Mouse (Mus musculus): ENCODE data around the gene Bco2. TPM values are rescaled to one million over a fixed set of nuclear protein-coding genes. Genes with fewer than 3 reads are reported as not detected.

Gene Bco2
- polyA plus RNA-seq, 1 experiment from 2014 or later, result 0.63 TPM

DNA sequence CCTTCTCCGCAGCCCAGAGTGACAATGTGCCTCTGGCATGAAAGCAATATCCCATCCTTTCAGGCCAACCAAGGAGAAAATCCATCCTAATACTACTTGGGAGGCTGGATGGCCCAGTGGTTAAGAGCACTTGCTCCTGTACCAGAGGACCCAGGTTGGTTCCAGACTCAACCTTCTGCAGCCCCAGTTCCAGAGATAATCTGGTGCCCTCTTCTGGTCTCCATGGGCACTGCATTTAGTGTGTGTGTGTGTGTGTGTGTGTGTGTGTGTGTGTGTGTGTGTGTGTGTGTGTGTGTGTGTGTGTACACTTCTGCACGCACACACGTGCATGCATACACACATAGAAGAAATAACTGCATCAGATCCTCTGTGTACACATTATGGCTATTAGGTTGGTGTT is 38.6 kb upstream of the Bco2 start:
- no peaks in the 10 kb centered on the region for H3K27me3 ChIP-seq (ENCODE audit: control insufficient read depth, insufficient read depth, low read length)
- H3K4me3 ChIP-seq (ENCODE audit: low read depth, low read length), result no peak overlapping the region
- H3K4me2 ChIP-seq (ENCODE audit: low read depth, low read length, severe bottlenecking), result no peak overlapping the region
- no peaks in the 10 kb centered on the region for H3K4me1 ChIP-seq (replicated peaks; ENCODE audit: control insufficient read depth, insufficient read depth, low read length)
- H3K27ac ChIP-seq (ENCODE audit: low read depth, low read length), result no peak overlapping the region
- no peaks in the 10 kb centered on the region for H3K9me3 ChIP-seq (ENCODE audit: control insufficient read depth, low read length)
- no peak overlapping the region for H3K9ac ChIP-seq (ENCODE audit: low read length)
- DNase-seq (ENCODE audit: low spot score), result peak; percentile 73
- no peak for ATAC-seq (replicated peaks; ENCODE audit: low FRiP score)
- 87% methylated on average over 3 of the region's 3 CpGs for WGBS
- peaks cover 11% of the 10 kb centered on the region; the same call in 1 of the 2 replicates for H3K36me3 ChIP-seq (ENCODE audit: control insufficient read depth, insufficient read depth, low read length)

DNA sequence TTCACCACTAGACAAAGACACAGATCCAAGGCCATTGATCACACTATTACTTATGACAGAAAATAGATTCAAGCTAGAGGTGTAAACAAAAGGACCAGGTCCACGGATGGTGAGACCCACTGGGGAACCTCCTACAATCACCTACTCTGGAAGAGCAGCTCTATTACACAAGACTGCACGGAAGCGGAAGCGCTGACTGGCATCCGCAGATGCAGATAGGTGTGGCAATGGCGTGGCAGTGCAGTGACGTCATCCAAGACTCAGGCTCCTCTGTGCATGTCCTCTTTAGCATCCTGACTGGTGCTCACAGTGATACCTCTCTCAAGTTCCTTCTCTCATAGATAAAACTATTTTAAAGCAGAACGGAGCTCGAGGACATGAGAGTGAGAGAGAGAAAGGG is 38.0 kb upstream of the Bco2 start:
- DNase-seq (ENCODE audit: low spot score) (no peak), ATAC-seq (replicated peaks; ENCODE audit: low FRiP score) (no peak)
- no peaks in the 10 kb centered on the region for H3K27me3 ChIP-seq (ENCODE audit: control insufficient read depth, insufficient read depth, low read length)
- no peak overlapping the region for H3K4me2 ChIP-seq (ENCODE audit: low read depth, low read length, severe bottlenecking)
- 89% methylated on average over 9 of the region's 9 CpGs for WGBS
- H3K4me1 ChIP-seq (replicated peaks; ENCODE audit: control insufficient read depth, insufficient read depth, low read length), result no peaks in the 10 kb centered on the region
- no peak overlapping the region for H3K27ac ChIP-seq (ENCODE audit: low read depth, low read length)
- no peaks in the 10 kb centered on the region for H3K9me3 ChIP-seq (ENCODE audit: control insufficient read depth, low read length)
- H3K36me3 ChIP-seq (ENCODE audit: control insufficient read depth, insufficient read depth, low read length), result peaks cover 7% of the 10 kb centered on the region; the same call in 1 of the 2 replicates
- H3K4me3 ChIP-seq (ENCODE audit: low read depth, low read length), result no peak overlapping the region
- no peak overlapping the region for H3K9ac ChIP-seq (ENCODE audit: low read length)

- Histone ChIP-seq H3K27ac (ENCODE audit: low read depth, low read length) (no peak overlapping the region), H3K4me2 (ENCODE audit: low read depth, low read length, severe bottlenecking) (no peak overlapping the region), H3K4me3 (ENCODE audit: low read depth, low read length) (no peak overlapping the region), H3K36me3 (ENCODE audit: control insufficient read depth, insufficient read depth, low read length) (no peaks in the 10 kb centered on the region), H3K27me3 (ENCODE audit: control insufficient read depth, insufficient read depth, low read length) (no peaks in the 10 kb centered on the region), H3K9me3 (ENCODE audit: control insufficient read depth, low read length) (no peaks in the 10 kb centered on the region), H3K9ac (ENCODE audit: low read length) (no peak overlapping the region), H3K4me1 (replicated peaks; ENCODE audit: control insufficient read depth, insufficient read depth, low read length) (no peaks in the 10 kb centered on the region)
- WGBS, result 79% methylated on average over 10 of the region's 10 CpGs
- DNase-seq (ENCODE audit: low spot score), result no peak
- ATAC-seq (replicated peaks; ENCODE audit: low FRiP score), result no peak
Observed at GRCm38 (mm10) chr9:50590856-50591518, 36.0 kb upstream of the Bco2 start.

- no peaks in the 10 kb centered on the region for H3K9me3 ChIP-seq (ENCODE audit: control insufficient read depth, low read length)
- no peak overlapping the region for H3K9ac ChIP-seq (ENCODE audit: low read length)
- ATAC-seq (replicated peaks; ENCODE audit: low FRiP score) (no peak), DNase-seq (ENCODE audit: low spot score) (no peak)
- H3K4me2 ChIP-seq (ENCODE audit: low read depth, low read length, severe bottlenecking), result no peak overlapping the region
- no peaks in the 10 kb centered on the region for H3K4me1 ChIP-seq (replicated peaks; ENCODE audit: control insufficient read depth, insufficient read depth, low read length)
- no peak overlapping the region for H3K4me3 ChIP-seq (ENCODE audit: low read depth, low read length)
- H3K27me3 ChIP-seq (ENCODE audit: control insufficient read depth, insufficient read depth, low read length), result no peaks in the 10 kb centered on the region
- WGBS, result 82% methylated on average over 4 of the region's 4 CpGs
- no peak overlapping the region for H3K27ac ChIP-seq (ENCODE audit: low read depth, low read length)
- no peaks in the 10 kb centered on the region for H3K36me3 ChIP-seq (ENCODE audit: control insufficient read depth, insufficient read depth, low read length)
Observed at GRCm38 (mm10) chr9:50586955-50587354, 32.0 kb upstream of the Bco2 start.

DNA sequence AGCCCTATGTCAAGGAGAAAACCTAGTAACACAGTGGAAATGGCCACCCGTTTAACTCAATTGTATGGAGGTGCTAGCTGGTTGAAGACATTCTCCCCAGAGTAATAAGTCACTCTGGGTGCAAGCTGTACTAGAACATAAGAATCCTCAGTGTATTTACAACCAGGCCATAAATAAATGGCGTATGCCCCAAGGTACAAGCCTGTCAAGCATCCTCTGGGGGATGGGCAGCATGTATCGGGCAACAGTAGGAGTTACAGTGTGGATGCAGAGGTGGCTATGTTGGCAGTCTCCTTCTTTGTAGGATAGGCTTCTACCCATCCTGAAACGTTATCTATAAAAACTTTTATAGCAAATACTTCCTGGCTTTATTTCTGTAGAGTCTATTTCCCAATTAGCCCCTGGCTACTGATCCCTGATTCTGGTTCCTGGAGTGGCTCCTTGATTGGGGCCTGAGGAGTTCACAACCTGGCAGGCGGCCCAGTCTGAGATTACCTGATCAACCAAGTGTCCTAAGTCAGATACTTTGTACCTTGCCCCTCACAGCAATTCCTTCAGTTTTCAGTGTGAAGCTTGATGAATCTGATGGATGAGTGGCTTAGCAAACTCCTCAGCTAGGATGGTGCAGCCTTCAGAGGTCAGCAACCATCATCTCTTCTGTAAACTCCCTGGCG is 30.3 kb upstream of the Bco2 start:
- no peaks in the 10 kb centered on the region for H3K9me3 ChIP-seq (ENCODE audit: control insufficient read depth, low read length)
- H3K27me3 ChIP-seq (ENCODE audit: control insufficient read depth, insufficient read depth, low read length), result no peaks in the 10 kb centered on the region
- no peak for DNase-seq (ENCODE audit: low spot score)
- H3K36me3 ChIP-seq (ENCODE audit: control insufficient read depth, insufficient read depth, low read length), result no peaks in the 10 kb centered on the region
- no peak overlapping the region for H3K9ac ChIP-seq (ENCODE audit: low read length)
- H3K4me1 ChIP-seq (replicated peaks; ENCODE audit: control insufficient read depth, insufficient read depth, low read length), result no peaks in the 10 kb centered on the region
- ATAC-seq (replicated peaks; ENCODE audit: low FRiP score), result no peak
- H3K4me3 ChIP-seq (ENCODE audit: low read depth, low read length), result no peak overlapping the region
- no peak overlapping the region for H3K27ac ChIP-seq (ENCODE audit: low read depth, low read length)
- WGBS, result 86% methylated on average over 6 of the region's 6 CpGs
- no peak overlapping the region for H3K4me2 ChIP-seq (ENCODE audit: low read depth, low read length, severe bottlenecking)

DNA sequence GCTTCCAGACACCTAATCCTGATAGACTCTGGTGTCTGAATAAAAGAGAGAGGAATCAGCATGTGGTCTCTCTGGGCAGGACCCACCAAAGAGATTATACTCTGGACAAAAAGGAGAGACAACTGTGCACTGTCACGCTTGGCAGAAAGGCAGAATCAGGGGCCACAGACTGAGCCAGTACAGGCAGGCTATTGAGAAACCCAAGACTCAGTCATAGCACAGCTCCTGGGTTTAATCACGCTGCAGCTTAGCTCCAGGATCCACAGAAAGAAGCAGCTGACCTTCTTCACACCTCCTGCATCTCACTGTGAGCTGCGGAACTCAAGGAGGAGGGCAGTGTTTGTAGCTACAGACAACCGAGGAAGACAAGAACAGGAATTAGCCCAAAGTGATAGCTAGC is 25.4 kb upstream of the Bco2 start:
- H3K9ac ChIP-seq (ENCODE audit: low read length), result no peak overlapping the region
- H3K27me3 ChIP-seq (ENCODE audit: control insufficient read depth, insufficient read depth, low read length), result no peaks in the 10 kb centered on the region
- H3K27ac ChIP-seq (ENCODE audit: low read depth, low read length), result no peak overlapping the region
- no peak overlapping the region for H3K4me2 ChIP-seq (ENCODE audit: low read depth, low read length, severe bottlenecking)
- no peaks in the 10 kb centered on the region for H3K36me3 ChIP-seq (ENCODE audit: control insufficient read depth, insufficient read depth, low read length)
- WGBS, result 21% methylated on average over 4 of the region's 4 CpGs
- H3K4me1 ChIP-seq (replicated peaks; ENCODE audit: control insufficient read depth, insufficient read depth, low read length), result no peaks in the 10 kb centered on the region
- no peaks in the 10 kb centered on the region for H3K9me3 ChIP-seq (ENCODE audit: control insufficient read depth, low read length)
- ATAC-seq (replicated peaks; ENCODE audit: low FRiP score) (no peak), DNase-seq (ENCODE audit: low spot score) (no peak)
- no peak overlapping the region for H3K4me3 ChIP-seq (ENCODE audit: low read depth, low read length)

DNA sequence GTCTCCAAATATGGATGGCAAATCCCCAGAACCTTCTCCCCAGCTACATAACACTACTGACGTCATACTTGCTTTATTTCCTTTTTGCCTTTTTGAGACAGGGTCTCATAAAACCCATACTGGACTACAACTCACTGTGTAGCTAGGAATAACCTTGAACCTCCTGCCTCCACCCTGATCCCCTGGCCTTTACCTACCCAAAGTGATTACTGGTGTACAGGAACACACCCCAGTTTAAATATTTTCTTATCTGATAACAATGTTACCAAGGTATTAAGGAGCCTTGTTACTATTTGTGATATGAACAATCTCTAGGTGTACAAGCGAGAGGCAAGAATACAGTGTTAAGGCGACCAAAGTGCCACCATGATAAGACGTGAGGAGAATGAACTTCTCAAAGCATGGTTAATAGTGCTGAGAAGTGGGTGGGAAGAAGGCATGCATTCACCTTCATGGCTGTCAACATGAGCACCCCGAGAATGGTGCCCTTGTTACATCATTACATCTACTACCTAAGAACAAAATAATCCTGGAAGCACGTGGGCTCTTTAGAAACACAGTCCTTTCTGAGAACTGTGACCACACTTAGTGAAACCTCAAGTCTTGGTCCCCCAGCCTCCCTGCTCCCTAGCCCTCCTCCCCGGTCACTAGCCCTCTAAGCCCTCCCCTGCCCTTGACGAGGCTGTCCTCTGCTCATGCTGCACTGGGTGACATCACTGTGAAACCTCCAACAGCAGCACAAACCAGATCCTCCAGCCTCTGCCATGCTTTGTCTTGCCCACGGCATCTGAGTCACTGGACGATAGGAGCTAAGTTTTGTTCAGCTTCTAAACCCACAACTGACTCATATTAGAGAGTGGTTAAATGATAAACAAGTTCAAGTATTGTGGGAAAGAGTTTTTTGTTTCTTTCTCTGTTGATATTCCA is 14.9 kb upstream of the Bco2 start:
- H3K27ac ChIP-seq (ENCODE audit: low read depth, low read length), result no peak overlapping the region
- 80% methylated on average over 10 of the region's 10 CpGs for WGBS

DNA sequence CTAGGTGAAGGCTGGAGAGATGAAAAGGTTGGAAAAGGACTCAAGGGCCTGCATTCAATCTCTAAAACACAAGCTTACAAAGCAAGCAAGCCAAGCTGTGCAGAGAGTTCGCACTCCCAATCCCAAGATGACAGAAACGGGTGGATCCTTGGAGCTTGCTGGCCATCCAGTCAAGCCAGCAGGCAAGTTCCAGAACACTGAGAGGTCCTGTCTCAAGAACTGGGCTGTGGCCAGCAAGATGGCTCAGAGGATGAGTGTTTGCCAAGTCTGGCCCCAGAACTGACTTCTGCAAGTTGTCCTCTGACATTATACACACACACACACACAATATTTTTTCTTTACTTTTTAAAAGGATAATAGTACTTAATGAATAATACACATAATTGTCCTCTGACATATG is 12.9 kb upstream of the Bco2 start:
- H3K4me2 ChIP-seq (ENCODE audit: low read depth, low read length, severe bottlenecking), result no peak overlapping the region
- no peaks in the 10 kb centered on the region for H3K36me3 ChIP-seq (ENCODE audit: control insufficient read depth, insufficient read depth, low read length)
- no peaks in the 10 kb centered on the region for H3K4me1 ChIP-seq (replicated peaks; ENCODE audit: control insufficient read depth, insufficient read depth, low read length)
- no peak overlapping the region for H3K4me3 ChIP-seq (ENCODE audit: low read depth, low read length)
- no peak overlapping the region for H3K9ac ChIP-seq (ENCODE audit: low read length)
- DNase-seq (ENCODE audit: low spot score) (no peak), ATAC-seq (replicated peaks; ENCODE audit: low FRiP score) (no peak)
- no peaks in the 10 kb centered on the region for H3K9me3 ChIP-seq (ENCODE audit: control insufficient read depth, low read length)
- WGBS, result 85% methylated on average over 2 of the region's 2 CpGs
- H3K27ac ChIP-seq (ENCODE audit: low read depth, low read length), result no peak overlapping the region
- H3K27me3 ChIP-seq (ENCODE audit: control insufficient read depth, insufficient read depth, low read length), result no peaks in the 10 kb centered on the region

More for the DNA sequence above, 14.9 kb upstream of the Bco2 start:
- Histone ChIP-seq H3K4me3 (ENCODE audit: low read depth, low read length) (no peak overlapping the region), H3K4me2 (ENCODE audit: low read depth, low read length, severe bottlenecking) (no peak overlapping the region), H3K9ac (ENCODE audit: low read length) (no peak overlapping the region), H3K4me1 (replicated peaks; ENCODE audit: control insufficient read depth, insufficient read depth, low read length) (no peaks in the 10 kb centered on the region), H3K36me3 (ENCODE audit: control insufficient read depth, insufficient read depth, low read length) (no peaks in the 10 kb centered on the region), H3K9me3 (ENCODE audit: control insufficient read depth, low read length) (no peaks in the 10 kb centered on the region), H3K27me3 (ENCODE audit: control insufficient read depth, insufficient read depth, low read length) (no peaks in the 10 kb centered on the region)
- DNase-seq (ENCODE audit: low spot score) (no peak), ATAC-seq (replicated peaks; ENCODE audit: low FRiP score) (no peak)
